Mouse (Mus musculus) liver, embryonic 11.5 days (tissue): ENCODE data around the gene Car14. TPM values are rescaled to one million over a fixed set of nuclear protein-coding genes. Genes with fewer than 3 reads are reported as not detected.
A peak's percentile ranks its signal among the peaks of the same experiment; 100 is the strongest.
"Not testable (repeated sequence)": the region's sequence is repeated elsewhere in the genome, so short reads cannot be mapped to it uniquely, and the experiment has no call there.

Experiments used
- ATAC-seq: fragments of 200-750 bp; cut with Nextera tagmentation; replicated peaks from 2 replicates; pipeline ENCODE4 v1.8.0; 2017; ENCODE audit warnings: moderate number of reproducible peaks, mild to moderate bottlenecking, moderate TSS enrichment, moderate library complexity; ENCODE audit not compliant: low FRiP score
- DNase-seq: peaks from one replicate; pipeline ENCODE4 v3.0.0-alpha.2; 2017; ENCODE audit warnings: low spot score
- H3K27ac ChIP-seq: fragments of 300-500 bp; sonication (generic); 2 replicates; pipeline ENCODE4 v1.5.1; 2014; ENCODE audit warnings: mild to moderate bottlenecking, low read depth, low read length, control low read depth
- H3K27me3 ChIP-seq: fragments of 300-500 bp; sonication (generic); replicated peaks from 2 replicates; pipeline ENCODE4 v1.6.1; 2014; ENCODE audit warnings: low read length, mixed read lengths; ENCODE audit not compliant: control insufficient read depth, insufficient read depth
- H3K36me3 ChIP-seq: fragments of 300-500 bp; sonication (generic); 2 replicates; pipeline ENCODE4 v1.6.1; 2014; ENCODE audit warnings: mild to moderate bottlenecking, low read length, moderate library complexity, mixed read lengths; ENCODE audit not compliant: control insufficient read depth, insufficient read depth
- H3K4me1 ChIP-seq: fragments of 300-500 bp; sonication (generic); replicated peaks from 2 replicates; pipeline ENCODE4 v1.6.1; 2014; ENCODE audit warnings: low read length, mixed read lengths; ENCODE audit not compliant: control insufficient read depth, insufficient read depth
- H3K4me2 ChIP-seq: fragments of 300-500 bp; sonication (generic); 2 replicates; pipeline ENCODE4 v1.6.1; 2014; ENCODE audit warnings: mild to moderate bottlenecking, control low read depth, moderate library complexity
- H3K4me3 ChIP-seq: fragments of 300-500 bp; sonication (generic); 2 replicates; pipeline ENCODE4 v1.5.1; 2014; ENCODE audit warnings: low read depth, low read length, control low read depth
- H3K9ac ChIP-seq: fragments of 300-500 bp; sonication (generic); 2 replicates; pipeline ENCODE4 v1.6.1; 2014; ENCODE audit warnings: low read depth, low read length, control low read depth
- H3K9me3 ChIP-seq: fragments of 300-500 bp; sonication (generic); 2 replicates; pipeline ENCODE4 v1.6.1; 2016; ENCODE audit warnings: low read length, inconsistent platforms, mixed read lengths; ENCODE audit not compliant: control insufficient read depth
- WGBS: fragments of 180-500 bp; shearing (Covaris S2); extraction: QIAGEN DNeasy Blood & Tissue Kit; methylation state at CpG from one replicate; pipeline ENCODE4 v1.1.7; 2014; 5-methylcytosine and 5-hydroxymethylcytosine counted together
- polyA plus RNA-seq: library from polyadenylated mRNA; unstranded; fragments of >200 nt; fragmentation: Nextera tagmentation; extraction: Ambion mirVana; gene quantifications from 2 replicates; pipeline ENCODE4 v1.2.1, GENCODE M21; 2014

Car14 gene
- polyA plus RNA-seq, 1 experiment from 2014 or later, result 27.4 TPM

DNA sequence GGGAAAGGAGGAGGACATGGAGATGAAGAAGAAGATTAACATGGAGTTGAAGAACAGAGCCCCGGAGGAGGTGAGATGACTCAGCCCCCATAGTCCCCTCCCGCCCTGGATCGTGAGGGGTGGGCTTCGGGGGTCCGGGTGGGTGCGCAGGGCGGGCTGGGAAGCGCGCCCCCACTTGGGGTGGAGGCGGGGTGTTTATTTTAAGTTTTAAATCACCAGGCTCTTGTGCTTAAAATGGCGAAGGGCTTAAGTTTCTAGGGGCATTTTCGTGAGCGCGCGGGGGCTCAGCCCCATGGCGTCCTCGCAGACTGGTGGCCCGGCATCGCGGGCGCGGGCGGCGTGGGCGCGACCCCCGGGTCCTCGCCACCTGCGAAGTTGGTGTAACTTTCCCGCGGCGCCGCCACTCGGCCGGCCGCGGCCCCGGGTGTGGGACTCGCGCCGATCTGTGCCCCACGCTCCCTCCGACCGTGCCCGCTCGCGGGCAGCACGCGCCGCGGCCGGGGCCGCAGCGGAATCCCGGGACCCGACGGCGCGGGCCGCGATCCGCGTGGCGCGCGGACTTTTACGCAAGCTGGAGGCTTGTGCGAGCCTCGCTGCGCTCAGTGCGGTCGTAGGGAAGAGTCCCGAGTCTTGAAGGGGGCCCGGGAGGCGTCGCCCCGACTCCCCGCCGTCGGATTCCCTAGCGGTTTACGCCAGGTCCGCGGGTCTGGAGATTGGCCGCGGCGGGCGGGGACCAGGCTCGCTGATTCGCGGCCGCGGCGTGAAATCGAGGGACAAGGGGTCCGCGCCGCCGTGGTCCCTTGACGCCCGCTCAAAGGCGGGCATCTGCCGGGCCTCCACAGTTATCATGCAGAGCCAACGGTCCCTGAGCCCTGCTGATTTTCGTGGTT lies 25.3 kb upstream of the Car14 start:
- Histone ChIP-seq H3K4me3 (peak overlapping the region; percentile 99), H3K4me2 (peak overlapping the region; percentile 89), H3K9ac (peak overlapping the region; percentile 100), H3K9me3 (no peaks in the 10 kb centered on the region), H3K27me3 (no peaks in the 10 kb centered on the region), H3K4me1 (peaks cover 11% of the 10 kb centered on the region), H3K36me3 (peaks cover 15% of the 10 kb centered on the region; the same call in 1 of the 2 replicates), H3K27ac (peak overlapping the region; percentile 95)
- peak; percentile 22; the same call in 1 of the 2 replicates for ATAC-seq
- WGBS, result under 1% methylated on average over 87 of the region's 105 CpGs
- DNase-seq, result peak; percentile 76

DNA sequence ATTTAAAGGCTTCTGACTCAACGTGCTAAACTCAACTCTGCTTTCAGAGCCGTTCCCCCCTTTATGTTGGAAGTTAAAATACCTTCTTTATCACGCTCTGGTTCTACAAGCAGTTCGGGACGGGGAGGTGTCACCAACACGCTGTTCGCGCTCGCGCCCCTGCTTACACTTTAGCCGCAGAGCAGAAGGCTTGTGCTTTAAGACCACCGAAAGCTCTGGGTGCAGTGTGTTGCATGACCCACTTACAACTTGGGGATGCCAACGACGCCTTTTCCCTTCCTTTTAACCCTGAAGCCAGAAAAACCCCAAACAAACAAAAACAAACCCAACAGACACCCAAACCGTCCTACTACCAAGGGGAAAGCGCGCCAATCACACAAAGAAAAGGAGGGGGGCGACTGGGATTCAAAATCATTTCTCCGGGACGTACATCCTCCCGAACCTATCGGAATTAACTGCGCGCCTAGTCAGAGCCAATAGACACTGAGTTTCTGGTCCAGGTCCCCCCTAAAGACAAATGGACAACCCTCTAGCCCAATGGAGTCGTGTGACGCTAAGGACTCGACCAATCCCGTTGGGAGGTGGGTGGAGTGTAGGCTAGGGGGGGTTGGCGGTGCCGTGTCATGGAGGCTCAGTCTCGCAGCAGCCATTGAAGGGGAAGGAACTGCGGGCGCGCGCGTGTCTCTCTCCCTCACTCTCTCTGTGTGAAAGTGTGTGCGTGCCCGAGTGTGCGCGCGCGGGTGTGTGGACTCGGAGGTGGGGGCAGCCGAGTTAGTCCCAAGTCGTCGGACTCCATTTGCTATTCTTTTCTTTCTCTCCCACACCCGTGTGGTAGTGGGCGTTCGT lies 24.4 kb upstream of the Car14 start, which contains the start of gene Anp32e:
Gene Anp32e (plus strand): TSS at position 589 of the 846 bp plus-strand sequence.
- Histone ChIP-seq H3K9ac (peak within 1 kb of the TSS; percentile 100), H3K4me1 (peaks cover 11% of the 10 kb centered on the region), H3K4me2 (peak within 1 kb of the TSS; percentile 89), H3K27ac (peak within 1 kb of the TSS; percentile 95), H3K27me3 (no peaks in the 10 kb centered on the region), H3K9me3 (no peaks in the 10 kb centered on the region), H3K4me3 (peak within 1 kb of the TSS; percentile 99), H3K36me3 (peaks cover 8% of the 10 kb centered on the region; the same call in 1 of the 2 replicates)
- WGBS, result under 1% methylated on average over 49 of the region's 49 CpGs
- peak; percentile 95 for DNase-seq
- ATAC-seq, result peak; percentile 100

DNA sequence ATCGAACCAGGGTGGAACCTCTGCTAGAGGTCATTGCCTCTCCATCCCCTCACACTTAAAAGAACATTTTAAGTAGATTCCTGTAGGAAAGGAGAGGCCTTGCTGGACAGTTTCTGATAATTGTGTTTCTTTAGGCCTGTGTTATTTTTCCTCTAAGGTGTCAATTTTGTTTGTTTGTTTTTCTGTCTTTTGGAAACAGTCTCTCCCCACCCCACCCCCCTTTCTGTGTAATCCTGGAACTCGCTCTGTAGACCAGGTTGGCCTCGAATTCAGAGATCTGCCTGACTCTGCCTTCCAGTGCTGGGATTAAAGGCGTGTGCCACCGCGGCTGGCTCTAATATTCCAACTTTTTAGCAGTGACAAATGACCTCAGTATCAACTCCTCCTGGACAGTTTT lies 23.8 kb upstream of the Car14 start:
- no peaks in the 10 kb centered on the region for H3K9me3 ChIP-seq
- DNase-seq (no peak), ATAC-seq (no peak)
- 52% methylated on average over 6 of the region's 6 CpGs for WGBS
- peak overlapping the region; percentile 78 for H3K4me2 ChIP-seq
- H3K36me3 ChIP-seq, result peaks cover 2% of the 10 kb centered on the region; the same call in 1 of the 2 replicates
- peaks cover 11% of the 10 kb centered on the region for H3K4me1 ChIP-seq
- peak overlapping the region; percentile 91 for H3K27ac ChIP-seq
- no peaks in the 10 kb centered on the region for H3K27me3 ChIP-seq
- H3K4me3 ChIP-seq, result peak overlapping the region; percentile 99
- H3K9ac ChIP-seq, result peak overlapping the region; percentile 100

DNA sequence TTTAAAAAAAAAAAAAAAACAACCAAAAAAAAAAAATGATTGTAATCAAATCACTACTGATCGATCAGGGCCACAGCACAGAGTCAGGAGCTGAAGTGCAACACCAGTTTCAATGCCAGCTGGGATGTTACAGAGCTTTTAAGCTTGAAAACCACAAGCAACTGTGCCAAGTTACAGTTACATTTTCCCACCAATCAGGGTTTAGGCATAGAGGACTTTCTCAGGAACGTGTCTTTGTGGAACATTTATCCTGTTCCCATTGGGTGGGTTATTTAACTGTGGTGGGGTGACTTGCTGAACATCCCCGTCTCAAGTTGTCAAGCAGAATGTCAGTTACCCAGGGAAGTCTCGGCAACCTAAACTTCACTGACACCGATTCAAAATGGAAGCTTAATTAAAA lies 20.6 kb upstream of the Car14 start:
- Histone ChIP-seq H3K27ac (no peak overlapping the region), H3K4me2 (no peak overlapping the region), H3K27me3 (no peaks in the 10 kb centered on the region), H3K4me3 (no peak overlapping the region), H3K9me3 (no peaks in the 10 kb centered on the region), H3K4me1 (no peaks in the 10 kb centered on the region), H3K36me3 (no peaks in the 10 kb centered on the region), H3K9ac (no peak overlapping the region)
- 76% methylated on average over 5 of the region's 5 CpGs for WGBS
- ATAC-seq (no peak), DNase-seq (no peak)

DNA sequence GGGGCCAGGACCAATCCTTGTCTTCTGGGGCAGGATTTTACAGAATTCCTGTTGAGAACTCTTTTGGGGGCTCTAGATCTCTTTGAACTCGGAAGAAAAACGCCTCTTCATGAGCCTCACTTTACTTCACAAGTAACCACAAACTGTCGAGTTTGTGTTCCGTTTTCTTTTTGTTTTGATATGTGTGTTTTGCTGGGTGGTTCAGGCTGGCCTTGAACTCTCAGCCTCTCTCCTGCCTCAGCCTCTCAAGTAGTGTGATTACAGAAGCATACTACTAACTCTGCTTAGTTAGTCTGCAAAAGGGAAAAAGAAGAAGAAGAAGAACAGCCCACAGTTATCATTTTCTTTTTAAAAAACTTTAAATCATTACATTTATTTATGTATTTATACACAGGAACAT lies 19.7 kb upstream of the Car14 start:
- Histone ChIP-seq H3K27ac (no peak overlapping the region), H3K9ac (no peak overlapping the region), H3K9me3 (no peaks in the 10 kb centered on the region), H3K4me3 (no peak overlapping the region), H3K4me2 (no peak overlapping the region), H3K36me3 (no peaks in the 10 kb centered on the region), H3K4me1 (no peaks in the 10 kb centered on the region), H3K27me3 (no peaks in the 10 kb centered on the region)
- DNase-seq (no peak), ATAC-seq (no peak)
- WGBS, result 61% methylated on average over 4 of the region's 4 CpGs

- H3K27me3 ChIP-seq, H3K4me3 ChIP-seq, DNase-seq, H3K4me1 ChIP-seq, H3K9ac ChIP-seq, H3K4me2 ChIP-seq, H3K27ac ChIP-seq, H3K36me3 ChIP-seq, ATAC-seq, H3K9me3 ChIP-seq: not testable (repeated sequence)
- WGBS, result 74% methylated on average over 7 of the region's 7 CpGs
Measured at GRCm38 (mm10) chr3:95923429-95923828, 18.9 kb upstream of the Car14 start.

DNA sequence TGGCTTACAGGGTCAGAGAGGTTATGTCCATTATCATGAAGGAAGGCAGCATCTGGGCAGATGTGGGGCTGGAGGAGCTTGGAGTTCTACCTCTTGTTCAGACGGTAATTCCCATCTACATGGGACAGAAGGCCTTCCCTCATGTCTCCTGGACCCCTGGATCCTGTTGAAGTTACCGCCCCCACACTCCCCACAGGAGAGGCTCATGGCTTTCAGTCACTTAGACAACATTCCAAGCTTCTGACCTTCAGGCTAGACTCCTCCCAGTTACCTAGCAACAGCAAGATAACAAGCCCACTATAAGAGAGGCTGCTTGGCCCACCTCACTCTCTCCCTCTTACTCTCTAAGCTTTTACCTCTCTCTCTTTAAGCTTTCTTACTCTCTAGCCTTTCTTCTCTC lies 16.0 kb upstream of the Car14 start:
- H3K27me3 ChIP-seq, H3K4me1 ChIP-seq, H3K9ac ChIP-seq, H3K9me3 ChIP-seq, H3K27ac ChIP-seq, DNase-seq, ATAC-seq, H3K4me3 ChIP-seq, H3K4me2 ChIP-seq, H3K36me3 ChIP-seq: not testable (repeated sequence)
- WGBS, result 59% methylated on average over 2 of the region's 2 CpGs

DNA sequence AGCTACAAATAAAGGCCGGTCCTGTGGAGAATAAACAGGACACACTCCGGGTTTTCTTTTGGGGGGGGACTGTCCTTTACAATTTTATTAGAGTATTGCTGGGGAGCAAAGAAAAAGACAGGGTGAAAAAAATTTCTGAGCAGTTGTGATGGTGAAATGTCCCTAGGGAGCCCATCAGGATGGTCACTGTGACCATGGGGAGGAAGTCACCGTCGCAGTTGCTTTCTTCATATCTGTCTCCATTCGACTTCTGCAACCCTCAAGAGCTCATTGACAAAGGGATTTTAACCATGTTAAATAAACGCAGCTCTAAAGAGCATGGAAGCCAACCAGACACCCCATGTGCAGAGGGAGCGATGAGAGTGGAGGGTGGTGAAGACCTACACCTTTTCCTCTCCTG lies 12.3 kb upstream of the Car14 start:
- H3K9ac ChIP-seq, result no peak overlapping the region
- DNase-seq (no peak), ATAC-seq (no peak)
- no peaks in the 10 kb centered on the region for H3K4me1 ChIP-seq
- H3K27me3 ChIP-seq, result no peaks in the 10 kb centered on the region
- H3K4me3 ChIP-seq, result no peak overlapping the region
- no peaks in the 10 kb centered on the region for H3K9me3 ChIP-seq
- no peaks in the 10 kb centered on the region for H3K36me3 ChIP-seq
- no peak overlapping the region for H3K4me2 ChIP-seq
- no peak overlapping the region for H3K27ac ChIP-seq
- 66% methylated on average over 7 of the region's 7 CpGs for WGBS
